Comparison of ENCODE assay signal across 9 mouse cellular contexts in genomic region chr12:73201587-73201986, GRCm38 (mm10).
A peak's percentile ranks its signal among the peaks of the same experiment; 100 is the strongest.
DNase-seq lines count a peak whose midpoint lies in the region; ATAC-seq and TF ChIP-seq lines count a peak whose summit lies in the region.
"Had no signal": no experiment of that assay in that cellular context is flagged by ENCODE, and none has a peak within 500 bp of the region (broad histone marks: within the 10 kb centered on the region; RNA-seq: fewer than 3 reads in every experiment).

No protein-coding gene starts in this region.

- peak; percentile 47 to 52 for DNase-seq in heart, postnatal 10 days
- DNase-seq in heart, embryonic 10.5 days (ENCODE audit: low spot score), result no peak
- DNase-seq in retina, postnatal 1 day, result no peak
- no peak for DNase-seq in hindbrain, postnatal 0 days (ENCODE audit: low spot score)
- no peak for DNase-seq in left cerebral cortex, postnatal 4 days

- H3K9me3 ChIP-seq in heart, embryonic 10.5 days, result no peaks in the 10 kb centered on the region
- H3K9me3 ChIP-seq in hindbrain, postnatal 0 days (ENCODE audit: low read length), result no peaks in the 10 kb centered on the region
- H3K9me3 ChIP-seq: limb, embryonic 13.5 days had no signal

- peaks cover 19% of the 10 kb centered on the region for H3K4me1 ChIP-seq in heart, embryonic 10.5 days
- H3K4me1 ChIP-seq in bone marrow macrophage, adult 2 months (ENCODE audit: control insufficient read depth, insufficient read depth, low read length), result peaks cover 16% of the 10 kb centered on the region
- no peaks in the 10 kb centered on the region for H3K4me1 ChIP-seq in hindbrain, postnatal 0 days (ENCODE audit: insufficient read depth, low read length)

- WGBS in heart, embryonic 10.5 days, result 39% methylated on average over 3 of the region's 3 CpGs
- WGBS in hindbrain, postnatal 0 days, result 53% methylated on average over 3 of the region's 3 CpGs

- no peak overlapping the region for H3K4me3 ChIP-seq in heart, embryonic 10.5 days
- H3K4me3 ChIP-seq in bone marrow macrophage, adult 2 months (ENCODE audit: insufficient read depth, low read length), result no peak overlapping the region
- H3K4me3 ChIP-seq in hindbrain, postnatal 0 days (ENCODE audit: low read length), result no peak overlapping the region
- H3K4me3 ChIP-seq: limb, embryonic 13.5 days had no signal

- H3K27me3 ChIP-seq in heart, embryonic 10.5 days (ENCODE audit: insufficient read depth, poor library complexity, severe bottlenecking), result no peaks in the 10 kb centered on the region
- no peaks in the 10 kb centered on the region for H3K27me3 ChIP-seq in hindbrain, postnatal 0 days (ENCODE audit: insufficient read depth, low read length)
- H3K27me3 ChIP-seq: limb, embryonic 13.5 days had no signal

- peaks cover 4% of the 10 kb centered on the region; the same call in 1 of the 2 replicates for H3K36me3 ChIP-seq in heart, embryonic 10.5 days
- H3K36me3 ChIP-seq in hindbrain, postnatal 0 days (ENCODE audit: insufficient read depth, low read length), result no peaks in the 10 kb centered on the region

- no peak for TF ChIP-seq CTCF in bone marrow macrophage, adult 2 months (IDR thresholded peaks at IDR 0.05; ENCODE audit: low read depth, low read length)
- no peak for TF ChIP-seq CTCF in hindbrain, postnatal 0 days (IDR thresholded peaks at IDR 0.05; ENCODE audit: low read depth)

- H3K4me2 ChIP-seq in hindbrain, postnatal 0 days (ENCODE audit: low read depth, low read length), result no peak overlapping the region
- H3K4me2 ChIP-seq: limb, embryonic 13.5 days had no signal

- peak; percentile 92 for ATAC-seq in CD4-positive, CD25-positive, alpha-beta regulatory T cell, adult 4 months
- peak; percentile 94 for ATAC-seq in megakaryocyte, adult 5-6 weeks (ENCODE audit: poor library complexity, severe bottlenecking)
- ATAC-seq in hindbrain, postnatal 0 days, result no peak

- H3K9ac ChIP-seq in hindbrain, postnatal 0 days (replicated peaks; ENCODE audit: low read length), result no peak overlapping the region
- H3K9ac ChIP-seq: limb, embryonic 13.5 days had no signal

- intact Hi-C loops in heart, postnatal 10 days (cut with DNase I), result no loop called here
- intact Hi-C loops in left cerebral cortex, postnatal 4 days (cut with DNase I), result no loop called here

- H3K27ac ChIP-seq in heart, embryonic 10.5 days, result no peak overlapping the region
- H3K27ac ChIP-seq in bone marrow macrophage, adult 2 months (ENCODE audit: insufficient read depth, low read depth, low read length), result peak overlapping the region; percentile 53
- no peak overlapping the region for H3K27ac ChIP-seq in hindbrain, postnatal 0 days
- H3K27ac ChIP-seq: limb, embryonic 13.5 days had no signal

- no peak for TF ChIP-seq POLR2A in bone marrow macrophage, adult 2 months (IDR thresholded peaks at IDR 0.05; ENCODE audit: borderline replicate concordance, low read depth, low read length)

Comparison
In these comparisons a context has a peak if more than half of its experiments do, and no peak if none do; other contexts are left out.
1. DNase-seq: peak in heart, postnatal 10 days (2 of 2); none in heart, embryonic 10.5 days (single experiment), retina, postnatal 1 day (single experiment), hindbrain, postnatal 0 days (single experiment) and left cerebral cortex, postnatal 4 days (single experiment).